Mouse (Mus musculus) MEL (cell line): ENCODE measurements at regions not wholly inside any gene's neighbourhood (a gene's known extent, or its start where the extent isn't known, plus 50 kb on each side); places are given as distances from the start of the nearest gene placed in this dataset.

Experiments used
- CTCF ChIP-seq, 3 experiments: IDR thresholded peaks in 2 of 3; conservative IDR thresholded peaks in 1 of 3; 2 replicates each; pipeline ENCODE4 v1.5.1; 2011 to 2012; ENCODE audit warnings: low read length in 3 of 3, low read depth in 2 of 3, mild to moderate bottlenecking in 2 of 3, improper control_type of control experiment in 1 of 3, inconsistent platforms in 1 of 3, mixed read lengths in 1 of 3, moderate library complexity in 1 of 3; ENCODE audit not compliant: control insufficient read depth in 1 of 3, insufficient read depth in 1 of 3, poor library complexity in 1 of 3, severe bottlenecking in 1 of 3
- NRF1 ChIP-seq: IDR thresholded peaks from 2 replicates; pipeline ENCODE4 v1.6.1; 2014; ENCODE audit warnings: low read depth, mild to moderate bottlenecking, inconsistent platforms, low read length, improper control_type of control experiment, moderate library complexity; ENCODE audit not compliant: poor library complexity, insufficient read depth, severe bottlenecking
- POLR2A ChIP-seq, 2 experiments: IDR thresholded peaks; 2 replicates each; pipeline ENCODE4 v1.6.1; 2011 to 2012; ENCODE audit warnings: low read length in 2 of 2, mild to moderate bottlenecking in 2 of 2, control low read depth in 1 of 2, improper control_type of control experiment in 1 of 2, low read depth in 1 of 2, moderate library complexity in 1 of 2; ENCODE audit not compliant: control insufficient read depth in 1 of 2, insufficient read depth in 1 of 2, poor library complexity in 1 of 2
- USF2 ChIP-seq, 2 experiments: IDR thresholded peaks; 2 replicates each; pipeline ENCODE4 v1.6.1; 2011 to 2012; ENCODE audit warnings: improper control_type of control experiment in 2 of 2, low read length in 2 of 2, borderline replicate concordance in 1 of 2, inconsistent platforms in 1 of 2, low read depth in 1 of 2, mild to moderate bottlenecking in 1 of 2; ENCODE audit not compliant: insufficient read depth in 1 of 2

DNA sequence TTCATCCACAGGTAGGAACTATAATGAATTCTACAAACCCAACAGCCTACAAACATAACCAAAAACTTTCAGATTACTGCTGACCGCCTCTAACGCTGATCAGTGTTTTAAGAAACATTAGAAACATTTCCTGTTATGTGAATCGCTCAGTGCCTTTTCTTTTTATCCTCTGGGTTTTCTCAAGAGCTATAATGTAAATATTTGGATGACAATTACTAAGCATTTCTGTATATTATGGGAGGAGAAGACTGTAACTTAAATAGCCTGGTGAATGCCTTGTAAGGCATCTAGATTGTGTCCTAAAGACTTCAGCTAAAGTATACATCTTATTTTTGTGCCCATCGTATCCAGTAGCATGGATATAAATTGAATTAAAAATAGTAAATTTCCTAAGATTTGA lies 465.9 kb upstream of the Acvr2a start:
- no peak for TF ChIP-seq CTCF (IDR thresholded peaks at IDR 0.05 in 2 of 3, conservative IDR thresholded peaks at IDR 0.05 in 1 of 3; ENCODE audit: control insufficient read depth in 1 of 3, insufficient read depth in 1 of 3, low read depth in 2 of 3, low read length in 3 of 3, poor library complexity in 1 of 3, severe bottlenecking in 1 of 3)
- no peak for TF ChIP-seq NRF1
- no peak for TF ChIP-seq USF2 (IDR thresholded peaks at IDR 0.05; ENCODE audit: borderline replicate concordance in 1 of 2, insufficient read depth in 1 of 2, low read depth in 1 of 2, low read length in 2 of 2)
- no peak for TF ChIP-seq POLR2A (IDR thresholded peaks at IDR 0.05; ENCODE audit: control insufficient read depth in 1 of 2, insufficient read depth in 1 of 2, low read depth in 1 of 2, low read length in 2 of 2, poor library complexity in 1 of 2)
